Mouse (Mus musculus) thymus, postnatal 4 days (tissue): ENCODE data around the gene 0610010K14Rik.
A peak's percentile ranks its signal among the peaks of the same experiment; 100 is the strongest.

ENCODE experiments used
- DNase-seq: peaks from one replicate; pipeline ENCODE4 v3.0.0; 2021

The 0610010K14Rik gene

GRCm38 (mm10) chr11:70237457-70238167 is at the start of gene 0610010K14Rik:
Gene 0610010K14Rik, minus strand, starts transcription at chr11:70237914.
- DNase-seq = peak; percentile 98

DNA sequence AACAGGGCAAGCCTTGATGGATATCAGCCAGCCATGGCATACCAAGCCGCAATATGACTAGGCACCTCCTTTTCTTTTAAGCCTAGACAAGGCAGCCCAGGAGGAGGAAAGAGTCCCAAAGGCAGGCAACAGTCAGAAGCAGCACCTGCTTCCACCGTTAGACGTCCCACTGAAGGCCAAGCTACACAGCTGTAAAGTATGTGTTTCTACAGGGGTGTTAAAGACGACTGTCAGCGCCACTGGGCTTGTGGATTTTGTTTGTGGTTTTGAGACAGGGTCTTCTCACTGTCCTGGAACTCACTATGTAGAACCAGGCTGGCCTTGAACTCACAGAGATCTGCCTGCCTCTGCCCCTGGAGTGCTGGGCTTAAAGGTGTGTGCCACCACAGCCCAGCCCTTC is 48.0 kb upstream of the 0610010K14Rik start:
- DNase-seq = peak; percentile 57

DNA sequence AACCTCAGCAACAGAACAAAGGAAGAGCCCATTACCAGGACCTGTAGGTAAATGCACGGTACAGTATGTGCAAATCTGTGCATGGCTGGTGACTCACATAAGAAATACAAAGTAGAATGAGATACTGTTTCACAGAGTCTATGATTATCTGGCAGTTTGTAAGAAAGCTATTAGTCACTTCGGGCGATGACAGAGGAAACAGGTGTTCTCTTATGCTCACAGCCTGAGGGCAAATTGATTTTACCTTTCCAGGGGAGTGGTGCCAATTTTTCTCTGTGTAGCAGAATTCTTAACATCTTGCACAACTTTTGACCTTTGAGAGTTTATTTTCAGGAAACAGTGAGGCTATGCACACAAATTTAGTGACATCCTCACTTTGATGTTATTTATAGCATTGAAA is 47.0 kb upstream of the 0610010K14Rik start:
- DNase-seq = no peak

DNA sequence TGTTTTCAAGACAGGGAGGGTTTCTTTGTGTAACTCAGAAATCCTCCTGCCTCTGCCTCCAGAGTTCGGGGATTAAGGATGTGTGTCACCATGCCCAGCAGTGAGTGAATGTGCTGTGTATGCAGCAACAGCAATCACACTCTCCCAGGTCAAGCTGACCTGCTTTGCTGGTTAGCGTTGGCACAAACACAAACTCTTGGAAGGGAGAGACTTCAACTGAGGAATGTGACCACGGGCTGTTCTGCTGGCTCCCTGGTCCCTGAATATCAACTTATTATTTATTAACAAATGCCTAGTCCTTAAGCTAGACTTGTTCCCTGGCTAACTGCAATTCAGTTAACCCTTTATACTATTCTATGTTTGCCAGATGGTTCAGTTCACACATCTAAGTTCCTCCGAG is 46.0 kb upstream of the 0610010K14Rik start:
- DNase-seq = no peak

DNA sequence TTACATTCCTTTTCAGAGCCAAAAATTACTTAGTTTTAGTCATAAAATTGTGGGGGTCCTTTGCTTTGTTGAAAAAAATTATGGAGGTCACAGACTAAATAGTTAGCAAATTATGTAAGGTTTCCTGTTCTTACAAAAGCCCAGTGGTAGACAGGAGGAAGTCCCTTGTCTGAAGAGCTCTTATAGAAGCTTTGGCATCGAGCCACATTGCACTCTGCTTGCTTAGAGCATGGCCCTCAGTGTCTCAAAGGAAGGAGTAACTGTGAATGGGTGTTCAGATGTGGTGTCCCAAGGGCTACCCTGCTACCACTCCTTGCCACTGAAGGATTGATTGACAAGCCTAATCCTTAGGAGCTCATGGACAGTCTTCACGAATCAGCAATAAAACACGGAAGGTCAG is 42.7 kb upstream of the 0610010K14Rik start:
- DNase-seq = no peak

- DNase-seq = no peak
These were observed 41.2 kb upstream of the 0610010K14Rik start for GRCm38 (mm10) chr11:70278961-70279360.

GRCm38 (mm10) chr11:70271641-70272040 is 33.9 kb upstream of the 0610010K14Rik start:
- DNase-seq = no peak

DNA sequence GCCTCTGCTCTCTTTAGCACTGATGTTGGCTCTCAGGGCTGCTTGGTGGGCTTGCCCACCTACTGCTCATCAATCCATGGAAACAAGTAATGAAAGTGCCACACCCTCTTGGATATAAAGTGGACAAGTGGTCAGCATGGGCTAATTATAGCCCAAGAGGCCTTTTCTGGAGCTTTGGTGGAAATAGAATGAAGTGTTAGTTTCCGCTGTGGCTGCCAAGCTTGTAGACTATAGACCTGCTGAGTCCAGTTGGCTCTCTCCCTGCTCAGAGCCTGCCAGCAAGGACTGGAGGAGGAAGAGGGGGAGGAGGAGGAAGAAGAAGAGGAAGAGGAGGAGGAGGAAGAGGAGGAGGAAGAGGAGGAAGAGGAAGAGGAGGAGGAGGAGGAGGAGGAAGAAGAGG is 28.7 kb upstream of the 0610010K14Rik start:
- DNase-seq = no peak

DNA sequence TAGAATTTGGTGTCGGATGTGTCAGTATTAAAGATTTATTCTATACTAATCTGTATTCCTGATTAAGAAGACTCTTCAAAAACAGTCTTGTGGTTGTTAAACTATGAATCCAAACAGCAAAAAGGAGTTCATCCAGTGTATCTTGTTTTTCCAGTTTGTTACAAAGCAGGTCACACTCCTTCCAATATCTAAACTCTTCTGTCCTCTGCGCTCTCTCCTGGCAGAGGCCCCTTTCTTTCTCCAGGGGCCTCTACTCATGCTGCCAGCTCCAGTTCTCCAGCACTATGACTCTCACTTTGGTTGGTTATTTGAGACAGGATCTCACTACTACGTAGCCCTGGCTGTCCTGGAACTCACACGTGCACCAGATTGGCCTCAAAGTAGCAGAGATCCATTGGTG is 28.1 kb upstream of the 0610010K14Rik start:
- DNase-seq = no peak

DNA sequence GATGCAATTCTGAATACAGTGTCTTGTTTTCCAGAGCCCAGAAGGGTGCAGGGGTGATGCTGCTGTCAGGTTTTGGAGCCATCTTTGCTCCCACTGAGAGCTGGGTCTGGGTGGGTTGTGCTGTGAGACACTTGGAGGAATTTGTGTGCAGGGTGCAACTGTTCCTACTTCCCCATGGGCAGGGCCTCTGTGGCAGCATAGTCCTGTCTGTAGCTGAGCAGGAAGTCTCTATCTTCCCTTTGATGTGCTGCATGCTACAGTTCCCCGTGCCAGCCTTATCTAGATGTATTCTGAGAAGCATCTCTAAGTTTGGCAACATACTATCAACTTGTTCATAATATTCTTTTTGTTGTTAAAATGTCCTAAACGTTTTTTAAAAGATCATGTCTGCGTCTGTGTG is 27.5 kb upstream of the 0610010K14Rik start:
- DNase-seq = peak; percentile 66

DNA sequence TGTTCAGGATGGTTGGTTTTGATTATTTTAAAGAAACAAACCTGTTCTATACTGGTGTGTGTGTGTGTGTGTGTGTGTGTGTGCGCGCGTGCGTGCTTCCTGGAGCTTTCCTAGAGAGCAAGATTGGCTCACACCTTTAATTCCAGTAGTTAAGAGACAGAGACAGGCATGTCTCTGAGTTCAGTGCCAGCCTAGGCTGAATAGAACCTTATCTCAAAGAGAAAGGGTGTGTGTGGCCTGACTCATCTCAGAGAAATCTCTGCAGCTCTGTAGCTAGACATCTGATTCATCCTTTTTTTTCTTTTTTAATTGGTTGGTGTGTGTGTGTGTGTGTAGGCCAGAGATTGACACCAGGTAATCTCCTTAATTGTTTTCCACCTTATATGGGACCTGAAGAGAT is 21.3 kb upstream of the 0610010K14Rik start:
- no peak for DNase-seq

DNA sequence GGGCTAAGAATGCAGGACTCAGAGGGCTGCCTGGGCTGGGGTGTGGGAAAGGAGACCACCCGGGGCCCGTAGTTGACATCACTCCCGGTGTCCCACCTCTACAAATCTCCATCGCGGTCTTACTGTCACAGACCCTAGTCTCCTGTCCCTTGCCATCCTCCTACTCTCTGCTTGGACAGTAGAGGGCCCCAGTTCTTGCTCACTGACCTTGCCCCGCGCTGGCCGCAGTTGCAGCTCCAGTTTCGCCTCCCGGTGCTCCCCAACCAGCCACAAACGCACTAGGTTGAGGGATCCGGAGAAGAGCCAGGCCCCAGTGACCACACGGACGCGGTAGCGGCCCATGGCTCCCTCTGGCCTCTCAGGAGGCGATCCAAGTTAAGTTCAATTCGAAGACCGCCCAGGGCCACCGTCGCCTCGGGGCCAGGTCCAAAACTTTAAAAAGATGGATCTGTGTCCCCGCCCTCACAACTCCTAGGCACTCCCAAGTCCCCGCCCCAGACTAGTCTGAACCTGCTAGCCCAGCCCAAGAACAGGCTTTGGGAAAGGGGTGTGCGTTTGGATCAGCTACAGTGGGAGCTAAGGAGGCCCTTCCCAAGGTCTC is 17.3 kb upstream of the 0610010K14Rik start, which contains the start of gene Alox12:
TSS of gene Alox12 (minus strand) at position 423 of the 601 bp plus-strand sequence.
- no peak for DNase-seq

DNA sequence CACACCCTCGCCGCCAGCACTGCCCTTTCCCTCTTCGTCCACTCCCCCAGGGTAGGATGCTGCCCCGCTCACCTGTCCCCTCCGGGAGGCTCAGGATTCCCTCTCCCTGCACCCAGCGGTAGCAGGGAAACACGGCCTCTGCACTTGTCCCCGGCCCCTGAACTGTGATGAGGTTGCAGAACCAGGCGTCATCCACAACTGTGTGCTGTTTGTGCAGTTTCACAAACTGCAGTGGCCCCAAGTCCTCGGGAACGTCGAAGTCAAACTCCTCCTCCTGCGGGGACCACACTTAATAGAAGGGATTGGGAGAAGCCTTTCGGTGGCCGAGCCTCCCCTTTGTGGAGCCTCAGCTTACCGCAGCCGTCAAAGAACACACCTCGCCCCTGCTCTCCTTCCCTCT is 16.6 kb upstream of the 0610010K14Rik start:
- DNase-seq = peak; percentile 29

GRCm38 (mm10) chr11:70251853-70252252 is 14.1 kb upstream of the 0610010K14Rik start:
- DNase-seq = no peak

DNA sequence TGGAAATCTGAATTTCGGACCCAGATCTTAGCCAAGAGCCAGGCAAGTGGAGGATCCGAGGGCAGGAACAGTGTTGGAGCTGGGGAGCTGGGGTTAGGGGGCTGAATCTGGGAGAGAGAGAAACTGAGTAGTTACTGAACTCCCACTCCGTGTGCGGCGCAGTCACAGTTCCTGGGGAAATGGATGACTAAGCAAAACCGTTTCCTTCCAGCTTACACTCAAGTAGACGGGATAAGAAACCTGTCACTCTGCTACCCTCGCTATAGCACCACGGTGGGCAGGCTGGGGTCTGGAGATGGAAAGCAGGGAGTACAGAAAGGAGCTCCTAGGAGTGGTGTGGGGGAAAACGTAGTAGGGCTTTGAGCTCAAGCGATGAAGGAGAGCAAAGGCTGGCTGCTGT is 12.4 kb upstream of the 0610010K14Rik start:
- DNase-seq = no peak

GRCm38 (mm10) chr11:70247136-70247845 is 9.6 kb upstream of the 0610010K14Rik start:
- peak; percentile 88 for DNase-seq

GRCm38 (mm10) chr11:70242591-70242990 is 4.9 kb upstream of the 0610010K14Rik start:
- DNase-seq = no peak

DNA sequence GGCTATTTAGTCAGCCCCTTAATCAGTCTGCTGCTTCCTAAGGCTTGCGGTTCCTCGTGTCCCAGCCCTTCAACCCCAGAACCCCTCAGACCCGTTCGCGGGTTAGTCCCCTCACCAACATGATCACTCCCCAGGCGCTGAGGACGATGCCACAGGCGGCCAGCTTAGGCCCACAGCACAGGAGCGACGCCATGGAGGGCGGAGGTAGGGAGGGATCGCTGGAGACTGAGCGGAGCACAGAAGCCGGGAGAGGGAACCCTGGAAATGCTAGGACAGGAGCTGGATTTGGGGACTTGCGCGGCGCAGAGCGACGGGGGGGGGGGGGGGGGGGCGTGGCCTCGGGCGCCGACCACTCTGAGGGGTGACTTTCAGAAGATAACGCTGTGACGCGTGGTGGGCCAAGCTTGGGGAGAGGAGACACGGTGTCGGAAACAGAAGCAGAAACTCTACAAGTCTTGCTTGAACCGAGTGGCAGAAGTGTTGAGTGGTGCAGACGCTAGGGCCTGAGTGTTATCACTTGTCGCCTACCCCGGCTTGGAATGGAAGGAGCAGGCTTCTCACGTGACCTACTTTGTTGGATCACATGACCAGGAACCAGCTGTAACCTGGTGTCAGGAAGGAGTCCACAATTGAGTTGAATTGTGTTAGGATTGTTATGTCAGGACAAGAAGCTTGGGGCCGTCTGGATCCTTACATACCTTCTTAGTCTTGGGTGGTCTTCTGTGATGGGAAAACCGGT is 2.0 kb upstream of the 0610010K14Rik start, which contains the start of the genes Gm21988 and Rnasek:
TSS of gene Gm21988 (minus strand) at position 290 of the 739 bp plus-strand sequence.
TSS of gene Rnasek (minus strand) at position 302 of the 739 bp plus-strand sequence.
- DNase-seq = peak; percentile 77

- DNase-seq = no peak
These were observed 1.1 kb upstream of the 0610010K14Rik start for GRCm38 (mm10) chr11:70238591-70239440.

- peak; percentile 15 for DNase-seq
These were observed 997 bp downstream of the 0610010K14Rik start for GRCm38 (mm10) chr11:70236717-70237116.

DNA sequence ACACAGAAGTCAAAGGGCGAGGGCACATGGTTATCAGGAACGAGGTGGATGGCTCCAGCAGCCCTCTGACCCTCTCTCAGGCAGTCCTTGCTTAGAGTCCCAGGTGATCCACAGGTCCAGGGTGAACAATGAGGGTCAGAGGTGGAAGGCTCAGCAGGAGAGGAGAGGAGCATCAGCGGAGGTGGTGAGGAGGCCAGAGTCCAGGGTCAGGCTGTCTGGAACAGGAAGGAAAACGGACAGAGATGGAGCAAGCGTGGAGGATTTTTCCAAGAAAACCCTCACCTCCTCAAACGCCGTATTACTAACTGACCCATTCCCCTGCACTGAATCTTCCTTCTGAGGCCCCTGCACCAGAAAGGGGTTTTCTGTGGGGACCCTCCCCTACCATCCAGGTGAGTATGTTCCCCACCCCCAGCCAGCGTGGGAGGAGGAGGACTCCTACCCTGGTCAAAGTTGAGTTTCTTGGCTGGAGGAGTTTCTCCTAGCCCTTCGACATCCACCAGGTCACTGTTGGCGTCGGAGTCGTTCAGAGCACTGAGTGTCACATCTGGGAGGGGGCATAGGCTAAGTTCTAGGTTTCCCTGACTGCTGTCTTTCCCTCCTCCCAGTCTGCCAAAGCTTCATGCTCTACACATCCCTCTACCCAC is 2.3 kb downstream of the 0610010K14Rik start:
- DNase-seq = no peak
